Mouse (Mus musculus): ENCODE results near the gene Slc1a4. TPM values are rescaled to one million over a fixed set of nuclear protein-coding genes. Genes with fewer than 3 reads are reported as not detected.
A peak's percentile ranks its signal among the peaks of the same experiment; 100 is the strongest.

Gene Slc1a4
- total RNA-seq (2022), result 1 to 10 TPM; 1.2 to 1.8 (median 1.4) TPM

DNA sequence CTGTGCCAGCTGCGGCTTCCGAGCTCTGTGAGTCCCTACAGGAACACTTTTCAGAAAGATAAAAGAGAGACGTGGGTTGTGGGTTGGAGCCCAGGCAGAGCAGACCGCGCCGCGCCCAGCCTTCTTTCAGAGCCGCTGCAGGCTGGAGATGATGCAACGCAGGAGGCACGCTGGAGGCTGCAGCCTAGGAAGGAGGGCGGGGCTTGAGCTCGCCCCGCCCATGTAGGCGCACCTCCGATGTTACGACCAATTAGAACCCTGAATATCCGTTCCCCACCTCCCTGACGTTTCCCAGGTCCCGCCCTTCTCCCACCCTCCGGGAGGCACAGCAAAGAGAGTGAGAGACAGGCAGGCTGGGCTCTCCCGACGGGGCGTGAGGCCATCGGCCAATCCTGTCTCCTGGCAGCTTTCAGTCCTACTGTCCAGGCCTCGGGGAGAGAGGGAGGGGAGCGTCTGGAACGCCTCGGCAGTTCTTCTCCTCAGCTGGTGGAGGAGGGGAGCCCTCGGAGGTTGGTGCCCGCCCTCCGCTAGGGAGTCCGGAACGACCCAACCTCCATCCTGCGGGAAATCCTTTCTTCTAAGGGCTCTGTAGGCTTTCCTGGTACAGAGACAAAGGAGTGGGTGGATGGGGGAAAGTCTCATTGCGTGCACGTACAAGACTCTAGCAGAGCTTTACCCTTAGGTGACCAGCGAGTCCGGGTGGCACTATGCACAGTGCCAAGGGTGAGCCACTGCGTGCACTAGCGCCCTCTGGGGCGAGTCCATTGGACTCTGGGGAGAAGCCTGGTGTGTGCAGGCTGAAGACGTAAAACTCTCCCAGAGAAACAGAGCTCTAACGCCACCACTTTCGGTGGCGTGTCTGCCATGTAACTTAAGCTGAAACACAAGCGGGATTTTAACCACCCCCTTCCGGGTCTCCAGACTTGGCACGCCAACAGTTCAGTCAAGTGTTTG lies at the start of gene Slc1a4:
TSS of gene Slc1a4 (minus strand) at position 153 of the 954 bp plus-strand sequence.
- DNase-seq (ENCODE audit: low spot score), result peak; percentile 94

DNA sequence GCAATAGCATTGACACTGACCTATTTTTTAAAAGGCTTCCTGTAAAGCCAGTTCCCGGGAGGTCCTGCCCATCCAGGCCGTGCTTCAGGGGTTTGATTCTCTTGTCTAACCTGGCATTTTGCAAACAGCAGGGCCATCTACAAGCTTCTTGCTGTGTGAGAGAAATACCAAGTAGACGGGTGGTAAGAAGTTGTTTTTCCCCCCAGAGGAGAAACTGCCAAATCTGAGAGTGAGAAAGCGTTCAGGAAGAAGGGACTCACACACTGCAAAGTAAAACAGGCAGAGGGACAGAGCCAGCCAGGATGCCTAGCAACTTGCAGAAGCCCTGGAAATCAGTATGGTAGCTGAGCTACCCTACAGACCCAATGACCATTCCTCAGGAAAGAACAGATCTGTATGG lies 47.6 kb upstream of the Slc1a4 start:
- no peak for DNase-seq (ENCODE audit: low spot score)

DNA sequence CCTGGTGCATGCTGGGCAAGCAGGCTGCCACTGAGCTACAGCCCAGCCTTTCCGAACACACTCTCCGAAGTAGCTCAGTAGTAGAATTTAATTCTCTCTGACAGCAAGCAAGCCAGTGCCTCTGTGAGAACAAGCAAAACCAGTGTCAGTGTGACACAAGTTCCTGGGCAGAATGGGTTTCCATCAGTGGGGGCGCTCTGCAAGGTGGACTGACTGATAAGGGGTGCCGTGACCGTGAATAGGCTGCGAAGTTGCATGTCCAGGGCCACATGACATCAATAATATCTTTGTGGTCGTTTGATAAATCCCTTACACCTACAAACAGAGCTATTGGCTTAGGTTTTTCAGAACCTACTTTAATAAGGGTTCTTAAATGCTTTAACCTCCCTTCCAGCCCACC lies 44.1 kb upstream of the Slc1a4 start:
- no peak for DNase-seq (ENCODE audit: low spot score)

DNA sequence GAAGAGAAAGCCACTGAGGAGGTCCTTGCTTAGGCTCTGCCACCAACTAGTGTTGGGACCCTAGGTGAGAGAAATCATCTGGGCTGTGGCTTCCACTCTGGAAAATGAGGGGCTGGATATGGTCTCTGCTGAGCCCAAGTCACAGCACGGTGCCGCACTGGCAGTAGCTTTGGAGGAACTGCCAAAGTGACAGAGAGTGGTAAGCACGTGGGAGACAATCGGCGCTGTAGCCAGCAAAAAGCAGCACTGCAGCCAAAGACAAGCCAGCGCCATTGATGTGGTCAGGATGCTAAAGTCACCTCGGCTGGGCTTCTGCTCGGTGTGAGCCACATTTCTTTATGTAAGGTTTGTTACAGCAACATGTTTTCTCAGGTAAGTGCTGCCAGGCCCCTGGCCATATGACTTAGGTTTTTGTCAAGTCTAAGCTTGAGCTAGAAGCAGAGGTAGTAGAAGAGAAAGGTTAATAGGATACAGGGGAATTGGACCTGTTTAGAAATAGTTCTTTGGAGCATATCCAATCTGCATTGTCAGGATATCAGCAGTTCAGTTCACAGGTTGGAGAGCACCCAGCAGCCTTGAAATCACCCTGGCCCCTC lies 40.2 kb upstream of the Slc1a4 start:
- DNase-seq (ENCODE audit: low spot score), result peak; percentile 28

DNA sequence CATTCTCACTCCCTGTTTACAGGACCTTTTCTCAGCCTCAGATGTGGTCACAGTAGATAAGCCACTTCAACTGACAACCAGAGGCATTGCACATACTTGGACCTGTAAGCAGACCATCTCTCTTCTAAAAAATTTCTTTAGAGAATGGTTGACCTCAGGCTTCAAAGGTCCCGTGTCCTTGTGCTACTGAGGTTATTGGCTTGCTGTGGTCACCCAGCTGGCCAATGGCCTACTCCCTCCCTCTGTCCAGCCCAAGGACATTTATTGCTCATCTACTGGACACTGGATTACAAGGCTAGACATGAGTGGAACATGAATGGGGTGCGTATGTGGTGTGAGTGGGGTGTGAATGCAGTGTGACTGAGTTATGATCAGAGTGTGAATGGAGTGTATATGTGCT lies 38.0 kb upstream of the Slc1a4 start:
- no peak for DNase-seq (ENCODE audit: low spot score)

DNA sequence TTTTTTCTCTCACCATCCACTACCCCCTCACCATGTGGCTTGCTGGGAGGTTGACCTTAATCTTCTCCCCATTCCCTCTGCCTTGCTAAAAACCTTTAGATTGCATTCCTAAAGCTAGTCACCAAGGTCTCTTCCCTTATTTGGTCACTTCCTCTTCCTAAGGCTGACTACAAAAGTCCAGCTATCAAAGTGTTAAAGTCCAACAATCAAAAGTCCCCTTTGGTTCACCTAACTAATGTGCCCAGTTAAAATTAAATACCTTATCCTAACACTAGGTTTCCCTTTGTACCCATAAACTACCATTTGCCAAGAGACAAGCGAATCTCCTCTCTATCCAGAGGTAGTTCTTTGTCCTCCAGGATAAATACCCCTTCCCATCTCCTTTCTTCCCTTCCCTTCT lies 33.9 kb upstream of the Slc1a4 start:
- DNase-seq (ENCODE audit: low spot score), result no peak

DNA sequence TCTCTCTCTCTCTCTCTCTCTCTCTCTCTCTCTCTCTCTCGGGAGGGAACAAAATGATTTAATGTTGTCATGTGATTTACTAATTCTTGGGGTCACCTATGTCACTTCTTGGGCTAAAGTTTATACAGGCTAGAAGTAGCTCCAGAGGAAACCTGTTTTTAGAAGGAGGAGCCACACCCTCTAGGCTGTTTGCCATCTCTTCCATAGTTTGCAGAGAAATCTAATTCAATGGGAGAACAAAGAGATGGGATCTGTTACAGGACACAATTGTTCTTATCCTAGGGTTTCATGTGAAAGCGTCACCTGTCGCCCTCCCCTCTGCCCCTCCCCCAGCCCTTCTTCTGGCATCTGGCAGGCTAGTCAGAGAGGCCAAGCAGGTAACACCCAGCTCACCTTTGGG lies 28.8 kb upstream of the Slc1a4 start:
- DNase-seq (ENCODE audit: low spot score), result no peak

DNA sequence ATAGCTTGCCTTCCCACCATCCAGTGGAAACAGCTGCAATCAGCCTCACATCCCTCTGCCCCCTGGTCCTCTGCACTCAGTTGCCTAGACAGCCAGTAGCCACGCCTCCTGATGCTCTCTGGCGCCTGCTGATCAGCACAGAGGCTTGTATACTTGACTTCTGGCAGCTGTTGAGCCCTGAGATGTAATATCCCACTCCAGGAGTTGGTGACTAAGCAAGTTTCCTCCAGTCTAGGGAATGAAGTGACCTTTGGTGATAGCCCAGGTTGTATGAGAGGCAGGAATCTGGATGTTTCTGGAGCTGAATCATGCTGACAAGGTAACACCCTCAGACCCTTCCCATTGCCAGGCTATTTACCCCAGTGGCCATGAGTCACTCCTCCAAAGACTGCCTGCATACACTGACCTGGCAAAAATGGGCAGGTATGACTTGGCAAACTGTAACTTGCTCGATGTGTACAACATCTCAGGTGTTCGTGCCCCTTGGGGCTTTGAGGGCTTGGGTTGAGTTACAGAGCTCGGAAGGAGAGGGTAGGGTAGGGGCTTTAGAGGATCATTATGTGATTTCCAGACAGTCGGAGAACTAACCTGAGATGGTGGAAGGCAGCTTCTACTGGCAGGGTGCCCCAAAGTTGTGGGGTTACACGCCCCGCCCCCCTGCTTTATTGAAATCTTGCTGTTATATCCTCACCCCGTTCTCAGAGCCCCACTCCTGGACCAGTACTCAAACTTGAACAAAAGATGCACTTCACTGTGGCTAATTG lies 25.4 kb upstream of the Slc1a4 start:
- no peak for DNase-seq (ENCODE audit: low spot score)

DNA sequence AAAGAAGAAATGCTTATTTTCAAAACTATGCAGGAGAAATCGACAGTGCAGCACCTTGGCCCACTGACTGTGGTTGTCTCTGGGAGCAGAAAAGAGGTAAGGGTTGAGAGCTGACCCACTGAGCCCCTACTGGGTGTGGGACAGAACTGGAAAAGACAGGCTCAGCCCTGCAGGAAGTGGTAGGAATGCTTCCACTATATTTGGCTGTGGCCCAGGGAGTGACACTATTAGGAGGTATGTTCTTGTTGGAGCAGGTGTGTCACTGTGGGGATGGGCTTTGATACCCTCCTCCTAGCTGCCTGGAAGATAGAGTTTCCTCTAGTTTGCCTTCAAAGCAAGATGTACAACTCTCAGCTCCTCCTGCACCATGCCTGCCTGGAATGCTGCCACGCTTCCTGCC lies 16.0 kb upstream of the Slc1a4 start:
- no peak for DNase-seq (ENCODE audit: low spot score)

DNA sequence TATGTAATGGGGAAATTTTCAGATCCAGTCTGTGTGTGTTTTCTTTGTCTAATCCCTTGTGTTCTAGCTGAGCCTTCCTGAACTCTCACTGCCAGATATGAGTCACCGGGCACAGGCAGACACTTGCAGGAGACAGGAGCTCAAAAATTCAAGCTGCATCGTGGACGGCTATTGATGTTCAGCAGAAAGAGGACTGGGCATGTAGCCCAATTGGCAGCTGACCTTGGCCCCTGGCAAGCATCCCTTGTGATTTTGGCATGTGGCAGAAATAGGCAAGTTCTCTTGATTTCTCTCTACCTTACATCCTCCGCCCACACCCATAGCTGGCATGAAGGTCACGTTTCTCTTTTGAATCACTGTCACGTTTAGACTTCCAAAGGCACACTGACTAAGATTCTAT lies 15.0 kb upstream of the Slc1a4 start:
- DNase-seq (ENCODE audit: low spot score), result peak; percentile 55

DNA sequence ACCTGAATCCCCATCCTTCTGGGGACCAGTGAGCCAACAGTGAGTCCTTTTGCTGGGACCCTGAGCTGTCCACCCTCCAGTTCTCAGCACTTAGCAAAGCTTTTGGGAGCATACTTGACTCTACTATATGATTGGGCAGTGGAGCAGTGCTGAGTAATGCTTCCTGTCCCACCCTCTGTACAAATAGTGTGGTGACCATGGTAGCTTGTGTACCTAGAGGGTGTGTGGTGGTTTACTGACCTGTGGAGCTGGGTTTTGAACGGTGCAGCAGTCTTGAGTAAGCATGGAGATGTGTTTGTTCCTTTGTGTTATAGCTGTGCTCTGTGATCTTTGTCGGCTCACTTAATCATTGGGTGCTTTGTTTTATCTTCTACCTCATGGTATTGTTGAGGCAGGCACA lies 13.9 kb upstream of the Slc1a4 start:
- no peak for DNase-seq (ENCODE audit: low spot score)

DNA sequence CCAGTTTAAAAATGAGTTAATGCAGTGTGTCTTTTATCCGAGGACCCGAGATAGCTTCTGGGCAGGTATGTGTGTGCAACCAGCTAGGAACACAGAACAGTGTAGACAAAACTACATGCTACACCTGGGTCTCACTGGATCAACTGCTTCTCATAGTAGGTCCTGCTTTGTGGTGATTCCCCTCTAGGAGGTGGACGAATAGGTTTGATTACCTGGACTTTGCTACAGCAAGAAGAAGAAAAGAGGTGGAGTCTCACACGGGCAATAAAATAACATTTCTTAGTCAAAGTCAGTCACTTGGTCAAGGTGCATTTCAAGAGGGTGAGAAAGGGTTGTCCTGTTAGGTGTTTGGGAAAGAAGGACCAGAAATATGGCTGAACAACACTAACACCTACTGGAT lies 11.4 kb upstream of the Slc1a4 start:
- no peak for DNase-seq (ENCODE audit: low spot score)

DNA sequence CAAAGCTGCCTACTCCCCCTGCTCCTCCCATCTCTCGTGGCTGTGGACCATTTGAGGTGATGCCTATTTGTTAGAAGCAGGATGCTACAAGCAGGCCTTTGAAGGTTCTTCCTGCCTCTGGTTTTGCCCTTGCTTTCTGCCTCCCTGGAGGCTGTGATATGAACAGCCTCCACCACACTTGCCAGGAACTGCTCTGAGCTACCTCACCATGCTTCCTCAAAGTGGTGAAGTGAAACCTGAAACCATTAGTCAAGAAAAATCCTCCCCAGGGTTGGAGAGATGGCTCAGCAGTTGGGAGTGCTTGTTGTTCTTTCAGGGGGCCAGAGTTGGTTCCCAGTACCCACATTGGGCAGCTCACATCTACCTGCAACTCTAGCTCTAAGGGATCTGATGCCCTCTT lies 9.1 kb upstream of the Slc1a4 start:
- DNase-seq (ENCODE audit: low spot score), result no peak

DNA sequence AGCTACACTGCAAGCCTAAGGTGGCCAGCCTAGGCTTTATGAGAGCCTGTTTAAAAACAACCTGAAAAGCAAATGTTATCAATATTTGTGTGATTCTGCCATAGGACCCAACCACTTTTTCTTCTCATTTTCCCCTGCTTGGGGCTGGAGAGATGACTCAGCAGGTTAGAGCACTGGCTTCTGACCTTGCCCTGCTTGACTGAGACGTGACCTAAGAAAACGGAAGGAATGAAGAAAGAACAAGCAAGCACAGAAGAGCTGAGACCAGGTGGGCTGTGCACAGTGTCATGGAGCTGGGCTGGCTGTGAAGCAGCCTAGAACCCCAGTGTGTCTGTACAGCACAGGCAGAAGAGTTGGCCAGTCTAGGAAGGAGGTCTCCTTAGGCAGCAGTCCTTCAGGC lies 6.2 kb upstream of the Slc1a4 start:
- DNase-seq (ENCODE audit: low spot score), result no peak

DNA sequence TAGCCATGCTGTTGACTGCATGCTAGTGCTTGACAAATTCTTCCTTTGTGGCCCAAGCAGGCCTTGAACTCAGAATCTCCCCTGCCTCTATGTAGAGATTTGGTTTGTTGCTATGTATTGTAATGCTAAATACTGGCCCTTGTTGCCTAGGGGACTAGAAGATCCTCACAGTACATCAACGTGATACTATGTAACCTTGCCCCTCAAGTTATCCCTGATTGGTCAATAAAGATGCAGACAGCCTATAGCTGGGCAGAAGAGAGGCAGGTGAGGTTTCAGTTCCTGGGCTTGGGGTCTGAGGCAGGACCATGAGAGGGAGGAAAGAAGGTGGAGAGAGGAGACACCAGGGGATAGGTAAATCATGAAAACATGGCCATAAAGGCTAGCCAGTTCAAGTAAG lies 1.8 kb upstream of the Slc1a4 start:
- no peak for DNase-seq (ENCODE audit: low spot score)

DNA sequence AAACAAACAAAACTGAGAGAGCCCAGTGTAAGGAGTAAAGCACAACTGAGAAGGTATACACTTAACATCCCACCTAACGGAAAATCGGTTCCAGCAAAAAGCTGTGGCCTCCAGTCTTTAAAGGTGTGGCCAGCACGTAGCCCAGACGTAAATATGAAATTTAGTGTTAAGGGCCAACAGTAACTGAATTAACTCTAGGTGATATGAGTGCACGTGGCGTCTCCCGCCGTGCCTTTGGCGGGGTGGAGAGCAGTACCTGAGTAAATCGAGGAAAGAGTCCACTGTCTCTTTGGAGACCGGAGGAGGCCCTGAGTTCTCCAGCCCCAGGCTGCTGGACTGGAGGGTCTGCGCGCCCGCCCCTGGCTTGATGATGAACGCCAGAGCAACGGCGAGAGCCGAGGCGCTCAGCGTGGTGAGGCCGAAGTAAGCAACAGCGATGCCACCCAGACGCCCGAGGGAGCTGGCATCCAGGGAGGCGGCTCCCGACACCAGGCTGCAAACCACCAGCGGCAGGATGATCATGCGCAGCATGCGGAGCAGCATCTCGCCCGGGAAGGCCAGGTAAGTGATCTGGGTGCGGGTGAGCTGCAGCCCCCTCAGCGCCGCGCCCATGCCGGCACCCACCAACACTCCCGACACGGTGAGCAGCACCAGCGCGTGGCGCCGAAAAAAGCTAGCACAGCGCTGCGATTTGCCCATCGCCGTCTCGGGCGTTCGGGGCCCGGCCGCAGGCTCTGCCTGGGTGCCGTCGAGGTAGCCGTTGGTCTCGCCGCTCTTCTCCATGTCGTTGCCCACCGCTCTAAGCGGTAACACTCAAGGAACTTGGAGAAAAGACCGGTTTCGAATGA lies 599 bp downstream of the Slc1a4 start:
- peak; percentile 11 for DNase-seq (ENCODE audit: low spot score)

DNA sequence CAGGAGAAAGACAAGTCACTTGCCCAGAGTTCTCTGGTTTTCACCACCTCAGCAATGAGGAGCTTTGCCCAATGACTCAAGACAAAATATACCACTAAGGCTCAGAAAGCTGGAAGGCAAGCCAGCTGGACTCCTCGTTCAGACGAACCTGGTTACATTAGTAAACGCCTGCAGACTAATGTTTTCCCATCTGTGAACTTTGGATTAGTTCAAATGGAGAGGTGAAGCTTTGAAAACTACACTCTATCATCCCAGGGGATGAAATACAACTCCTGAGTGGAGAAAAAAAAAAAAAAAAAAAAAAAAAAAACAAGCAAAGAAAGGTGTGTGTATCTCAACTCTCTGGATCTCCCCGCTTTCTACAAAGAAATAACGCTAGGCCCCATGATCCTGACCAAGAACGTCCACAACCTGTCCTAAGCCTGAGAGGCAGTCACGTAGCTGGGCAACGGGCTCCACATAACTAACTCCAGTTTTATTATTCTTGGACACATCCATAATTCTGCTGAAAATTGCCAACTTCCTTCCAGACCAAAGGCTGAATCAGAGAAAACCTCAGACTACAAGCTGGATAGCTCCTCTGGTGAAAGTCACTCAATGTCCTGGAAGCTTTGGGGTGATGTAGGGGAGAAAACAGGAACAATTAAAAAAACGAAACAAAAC lies 1.4 kb downstream of the Slc1a4 start:
- DNase-seq (ENCODE audit: low spot score), result no peak

DNA sequence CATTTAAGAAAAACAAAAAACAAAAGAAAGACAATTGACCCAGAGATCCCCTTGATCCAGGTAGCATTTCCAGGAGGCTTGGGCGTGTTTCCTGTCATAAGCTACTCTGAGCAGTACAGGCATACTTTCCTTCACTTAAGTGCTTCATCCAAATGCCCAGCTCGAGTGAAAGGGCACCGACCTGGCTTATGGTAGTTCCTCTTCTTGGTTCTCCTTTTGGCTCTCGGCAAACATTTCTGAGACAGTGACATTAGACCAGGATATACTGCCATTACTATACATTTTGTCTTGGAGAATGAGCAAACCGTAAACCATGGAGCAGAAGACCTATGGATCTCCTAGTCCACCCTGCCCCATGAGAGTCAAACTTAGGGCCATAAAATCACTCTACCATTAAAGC lies 2.8 kb downstream of the Slc1a4 start:
- DNase-seq (ENCODE audit: low spot score), result no peak

DNA sequence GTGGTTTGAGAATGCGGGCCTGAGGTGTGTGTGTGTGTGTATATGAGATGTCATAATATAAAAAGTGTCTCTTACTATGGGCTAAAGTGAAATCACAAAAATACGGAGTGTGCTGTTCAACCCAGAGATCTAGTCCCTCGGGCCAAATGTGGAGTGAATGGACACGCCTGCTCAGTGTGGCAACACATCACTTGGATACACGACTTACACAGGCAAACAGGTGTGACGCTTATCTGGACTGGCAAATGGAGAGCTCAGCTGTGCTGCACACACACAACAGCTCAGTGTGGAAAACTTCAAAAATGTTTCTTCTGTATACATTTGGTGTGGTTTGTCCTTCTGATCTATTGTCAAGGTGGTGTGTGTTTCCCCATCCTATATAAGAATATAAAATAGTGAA lies 3.7 kb downstream of the Slc1a4 start:
- no peak for DNase-seq (ENCODE audit: low spot score)

DNA sequence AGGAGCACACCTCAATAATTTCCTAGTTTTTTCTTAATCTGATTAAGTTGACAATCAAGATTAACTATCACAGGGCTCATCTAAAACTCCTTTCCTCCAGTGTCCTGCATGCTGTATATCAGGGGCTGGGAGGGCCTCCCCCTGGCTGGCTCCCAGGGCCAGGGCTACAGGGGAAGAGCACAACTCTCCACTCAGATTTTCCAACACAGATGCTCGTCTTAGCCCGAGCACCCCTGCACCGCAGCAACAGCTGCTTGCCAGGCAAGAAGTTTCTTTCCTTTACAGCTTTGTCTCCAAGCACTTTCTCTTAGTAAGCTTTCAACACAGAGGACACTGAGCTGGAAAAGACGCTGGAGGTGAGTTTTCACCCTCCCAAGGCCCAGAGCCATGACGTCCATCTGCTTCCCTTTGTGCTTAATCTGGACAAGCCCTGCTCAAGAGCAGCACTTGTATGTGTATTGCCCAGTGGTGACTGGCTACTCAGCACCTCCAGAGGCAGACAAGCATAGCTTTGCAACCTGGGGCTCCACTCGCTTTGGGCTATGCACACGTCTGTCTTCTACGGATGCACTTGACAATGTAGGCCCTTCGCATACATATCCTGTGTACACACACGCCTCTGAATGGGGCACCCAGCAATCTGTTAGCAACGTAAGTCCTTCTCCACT lies 6.1 kb downstream of the Slc1a4 start:
- no peak for DNase-seq (ENCODE audit: low spot score)

All from heart, adult 8-10 months (tissue).